Mouse (Mus musculus): ENCODE results near the gene Colca2. TPM values are rescaled to one million over a fixed set of nuclear protein-coding genes. Genes with fewer than 3 reads are reported as not detected.

Gene Colca2
- total RNA-seq (2021) = under 1 TPM in 1 of 2 experiments, not detected in 1; 0.33 TPM
- long read RNA-seq, experiment 1, partial matches to known transcripts = 0 of 1 reads
- long read RNA-seq, experiment 1, other reads (novel, unspliced or antisense) = 0 of 1 reads
- long read RNA-seq, experiment 2 = 0 reads

DNA sequence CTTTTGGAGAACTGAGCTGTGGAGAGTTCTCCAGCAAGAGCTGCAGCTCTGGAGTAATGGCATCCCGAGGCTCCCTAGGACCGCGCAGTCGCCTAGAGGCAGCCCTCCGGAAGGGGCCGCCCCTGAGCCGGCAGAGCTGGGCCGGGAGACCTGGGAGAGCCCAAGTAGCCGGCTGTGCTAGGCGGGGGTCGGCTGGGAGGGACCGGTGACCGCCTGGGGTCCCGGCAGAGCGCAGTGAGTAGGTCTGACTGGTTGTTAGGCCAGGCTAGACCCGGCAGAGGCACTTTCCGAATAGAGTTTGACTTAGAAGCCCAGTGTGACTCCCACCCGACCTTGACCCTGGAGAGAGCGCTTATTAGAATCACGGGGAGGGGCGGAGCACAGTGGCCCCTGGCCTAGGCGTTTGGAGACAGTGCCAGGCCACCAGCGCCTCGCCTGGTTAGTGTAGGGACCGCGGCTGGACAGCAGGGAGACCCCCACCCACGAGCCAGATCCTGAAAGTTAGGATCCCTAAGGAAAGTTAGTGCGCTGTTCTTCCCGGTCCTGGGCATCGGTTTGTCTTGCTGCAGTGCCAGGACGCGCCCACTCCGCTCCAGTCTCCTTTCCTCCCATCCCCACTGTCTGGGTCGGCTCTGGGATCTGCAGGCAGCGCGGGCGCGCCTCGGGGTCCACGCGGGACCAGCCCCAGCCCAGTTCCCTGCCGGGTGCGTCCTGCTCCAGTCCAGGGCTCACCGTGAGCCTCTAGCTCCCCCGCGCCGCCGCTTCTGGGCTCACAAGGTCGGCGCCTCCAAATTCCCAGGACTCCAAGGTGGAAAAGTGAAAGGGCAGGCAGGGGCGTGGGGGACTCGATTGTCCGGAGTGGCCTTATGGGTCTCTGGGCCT, at the start of gene Colca2:
Gene Colca2, minus strand, starts transcription at position 70 of the 882 bp plus-strand sequence.
- intact Hi-C loops (cut with DNase I) = no loop called here
- DNase-seq = peak; percentile 80 to 81

DNA sequence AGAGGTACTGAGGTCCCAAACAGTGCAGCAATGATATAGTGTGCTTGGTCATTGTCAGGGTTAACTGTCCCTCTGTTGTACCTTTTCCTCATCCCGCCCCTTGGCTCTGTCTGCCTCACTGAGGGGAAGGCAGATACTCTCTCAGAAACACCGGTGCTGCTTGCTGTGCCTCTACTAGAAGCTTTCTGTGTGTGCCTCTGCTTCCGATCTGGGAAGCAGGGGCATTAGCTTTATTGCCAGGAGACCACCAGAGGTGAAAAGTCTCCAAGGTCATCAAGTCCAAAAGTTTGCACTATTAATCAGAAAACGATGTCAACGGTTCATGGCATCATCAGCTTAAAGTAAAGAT, 49.2 kb upstream of the Colca2 start:
- intact Hi-C loops (cut with DNase I) = no loop called here
- DNase-seq = no peak

DNA sequence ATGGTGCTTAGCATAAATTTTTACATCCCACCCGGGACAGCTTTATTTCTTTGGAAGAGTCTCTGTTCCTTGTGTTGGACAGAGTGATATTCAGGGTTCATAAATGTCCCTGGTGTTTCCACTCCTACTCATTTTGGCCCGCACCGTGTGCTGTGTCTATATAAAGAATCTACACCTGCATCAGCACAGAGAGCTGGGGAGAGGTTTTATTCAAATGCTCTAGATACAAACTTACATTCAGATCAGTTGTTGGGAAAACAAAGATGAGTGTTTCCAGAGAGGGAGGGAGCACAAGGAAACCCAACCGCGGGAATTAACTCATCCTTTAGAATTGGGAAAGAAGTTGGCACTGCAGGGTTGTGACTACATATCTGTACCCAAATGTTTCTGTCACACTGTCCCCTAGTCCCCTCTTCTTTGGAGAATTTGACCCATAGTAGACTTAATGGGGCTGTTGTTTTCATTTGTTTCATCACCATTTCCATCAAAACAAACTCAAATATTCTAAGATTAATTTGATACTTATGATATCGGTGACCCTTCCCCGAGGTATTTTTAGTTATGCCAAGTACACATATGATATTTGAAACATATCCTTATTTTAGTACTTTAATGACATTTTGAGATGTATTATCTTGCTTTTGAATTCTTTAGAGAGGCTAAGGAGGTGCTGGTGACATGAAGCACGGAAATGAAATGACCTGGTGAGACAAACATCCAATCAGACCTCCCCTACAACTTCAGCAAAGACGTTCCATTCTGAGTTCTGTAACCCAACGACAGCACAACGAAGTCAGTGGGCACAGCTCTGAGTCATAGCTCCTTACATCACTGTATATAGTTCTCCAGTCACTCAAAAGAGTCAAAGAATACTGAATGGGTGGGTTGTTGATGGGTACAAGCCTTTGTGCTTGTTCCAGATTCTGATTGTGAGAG, 48.5 kb upstream of the Colca2 start:
- no peak for DNase-seq
- intact Hi-C loops (cut with DNase I) = no loop called here

DNA sequence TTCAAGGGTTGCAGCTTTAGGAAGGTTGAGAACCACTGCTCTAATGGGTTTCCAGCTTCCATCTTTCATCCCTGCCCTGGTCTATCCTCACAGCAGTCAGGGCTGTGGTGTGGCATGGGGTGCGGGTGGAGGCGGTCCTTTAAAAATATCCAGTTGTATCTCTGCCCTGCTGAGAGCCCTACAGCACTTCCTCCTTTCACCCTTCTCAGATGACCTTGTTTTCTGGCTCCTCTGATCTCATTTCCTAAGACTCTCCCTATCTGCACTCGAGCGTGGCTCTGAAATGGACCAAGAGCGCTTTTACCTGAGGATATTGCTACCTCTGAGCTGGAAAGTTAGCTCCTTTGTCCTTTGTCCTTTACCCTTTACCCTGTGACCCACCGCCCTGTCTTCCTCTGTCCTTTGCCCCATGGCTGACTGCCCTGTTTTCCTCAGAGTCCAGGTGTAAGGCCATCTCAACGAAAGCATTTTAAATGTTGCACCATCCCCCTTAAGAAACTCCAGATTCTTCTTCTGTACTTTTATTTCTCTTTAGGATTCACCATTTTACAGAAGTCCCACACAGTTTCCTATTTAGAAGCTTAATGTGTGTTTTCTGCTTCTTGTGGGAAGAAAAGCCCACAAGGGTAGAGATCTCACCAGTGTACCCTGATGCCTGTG, 46.2 kb upstream of the Colca2 start:
- intact Hi-C loops (cut with DNase I) = no loop called here
- no peak for DNase-seq

DNA sequence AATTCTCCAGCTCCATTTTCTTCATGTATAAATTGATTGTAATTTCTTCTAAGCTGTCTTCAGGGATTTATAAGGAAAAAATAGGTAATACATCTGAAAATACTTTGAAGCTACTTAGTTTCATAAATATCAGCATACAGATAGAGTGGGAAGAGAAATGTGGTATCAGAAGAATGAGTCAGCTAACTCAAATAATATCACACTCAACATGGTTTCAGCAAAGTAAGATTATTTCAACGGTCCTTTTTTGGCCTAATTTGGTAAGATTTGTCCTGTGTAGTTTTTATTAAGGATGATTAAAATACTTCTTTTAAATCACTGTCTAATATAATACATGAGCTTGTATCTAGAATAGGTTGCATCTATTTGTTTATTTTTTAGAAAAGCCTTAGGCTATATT, 41.7 kb upstream of the Colca2 start:
- DNase-seq = no peak
- intact Hi-C loops (cut with DNase I) = no loop called here

DNA sequence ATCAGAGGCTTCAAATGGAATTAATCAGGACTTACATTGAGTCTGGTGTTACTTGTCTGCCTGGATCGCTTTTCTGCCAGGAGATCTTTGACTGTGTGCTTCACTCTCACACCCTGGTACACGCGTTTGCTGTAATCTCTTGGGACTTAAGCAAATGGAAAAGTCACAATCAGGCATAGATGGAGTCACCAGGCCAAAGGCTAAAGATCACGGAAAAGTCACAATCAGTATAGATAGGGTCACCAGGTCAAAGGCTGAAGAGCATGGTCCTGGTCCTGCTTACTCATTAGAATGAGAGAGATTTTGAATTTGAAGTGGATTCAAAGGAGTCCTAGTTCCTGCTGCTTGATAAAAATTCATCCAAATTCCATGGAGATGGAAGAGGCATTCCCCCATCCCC, 39.9 kb upstream of the Colca2 start:
- intact Hi-C loops (cut with DNase I) = no loop called here
- no peak for DNase-seq

DNA sequence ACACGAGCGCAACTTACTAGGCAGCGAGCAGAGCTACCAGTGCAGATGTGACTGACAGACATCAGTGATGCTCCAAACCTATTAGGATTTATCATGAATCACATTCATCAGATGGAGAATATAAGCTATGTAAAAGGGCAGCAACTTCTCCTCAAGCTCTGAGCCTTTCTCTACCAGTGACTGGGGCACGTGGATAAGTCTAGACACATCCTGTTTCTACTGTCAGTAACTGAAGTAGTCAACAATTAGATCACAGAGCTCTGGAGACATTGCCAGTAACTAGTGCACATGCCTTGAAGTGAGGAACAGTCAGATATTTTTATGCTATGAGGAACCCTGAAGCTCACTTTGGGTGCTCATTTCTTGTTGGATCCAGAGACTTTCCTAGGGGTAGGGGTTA, 39.0 kb upstream of the Colca2 start:
- intact Hi-C loops (cut with DNase I) = no loop called here
- no peak for DNase-seq

DNA sequence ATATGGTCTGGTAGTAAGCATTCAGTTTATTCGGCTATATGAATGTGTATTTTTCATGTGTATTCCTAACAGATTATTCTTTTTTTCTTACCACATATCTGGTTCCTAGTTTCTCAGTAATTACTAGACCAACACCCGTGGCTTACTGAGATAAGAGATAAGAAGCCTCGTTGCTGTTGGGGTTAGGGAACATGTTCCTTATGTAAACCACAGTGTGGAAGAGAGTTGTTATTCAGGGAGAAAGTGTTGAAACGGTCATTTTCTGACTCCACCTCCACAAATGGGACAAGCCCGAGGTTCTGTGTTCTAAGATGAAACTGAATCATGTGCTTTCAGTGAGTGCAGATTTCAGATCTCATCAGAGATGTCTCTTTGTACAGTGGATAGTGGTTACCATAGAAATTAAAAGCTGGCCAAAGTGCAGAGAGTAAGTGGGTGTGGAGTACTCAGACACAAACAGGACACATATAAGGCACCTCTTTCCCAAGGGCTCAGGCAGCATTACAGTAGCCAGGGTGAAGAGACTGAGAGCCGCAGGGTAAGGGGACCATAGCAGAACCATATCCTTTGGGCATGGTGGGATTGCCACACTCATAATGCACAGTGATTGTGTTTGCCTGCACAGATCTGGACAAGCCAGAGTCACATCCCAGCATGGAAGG, 37.2 kb upstream of the Colca2 start:
- DNase-seq = no peak
- intact Hi-C loops (cut with DNase I) = no loop called here

DNA sequence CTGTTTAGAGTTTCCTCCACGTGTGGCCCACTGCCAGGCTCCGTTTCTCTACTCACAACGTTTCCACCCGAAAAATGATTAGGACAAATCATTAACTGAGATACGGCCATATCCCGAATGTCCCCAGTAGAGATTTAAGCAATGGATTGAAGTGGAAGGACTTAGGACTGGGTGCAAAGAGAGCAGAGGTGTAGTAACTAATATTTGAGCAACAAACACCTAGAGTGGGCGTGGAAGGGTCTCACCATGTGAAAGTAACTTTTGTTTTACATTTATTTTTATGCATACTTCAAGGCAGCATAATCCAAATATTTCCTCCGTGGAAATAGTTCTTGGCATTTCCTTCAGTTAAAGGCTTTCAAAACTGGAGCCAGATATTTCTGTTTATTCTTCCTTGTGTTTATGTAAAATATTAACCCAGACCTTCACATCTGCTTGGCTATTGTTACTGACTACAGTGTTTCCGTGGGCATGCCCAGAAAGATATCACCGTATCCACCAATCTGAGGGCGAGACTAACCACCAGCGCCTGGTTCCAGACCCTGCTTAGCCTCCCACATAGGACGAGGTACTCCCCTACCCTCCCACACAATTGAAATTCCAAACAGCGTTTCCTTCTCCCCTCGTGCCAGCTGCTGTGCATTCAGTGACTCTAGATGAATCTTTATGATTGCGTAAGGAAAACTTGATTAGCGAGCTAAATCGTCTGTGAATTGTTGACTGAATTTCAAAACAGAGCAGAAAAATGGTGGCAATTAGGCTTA, 34.4 kb upstream of the Colca2 start:
- intact Hi-C loops (cut with DNase I) = no loop called here

DNA sequence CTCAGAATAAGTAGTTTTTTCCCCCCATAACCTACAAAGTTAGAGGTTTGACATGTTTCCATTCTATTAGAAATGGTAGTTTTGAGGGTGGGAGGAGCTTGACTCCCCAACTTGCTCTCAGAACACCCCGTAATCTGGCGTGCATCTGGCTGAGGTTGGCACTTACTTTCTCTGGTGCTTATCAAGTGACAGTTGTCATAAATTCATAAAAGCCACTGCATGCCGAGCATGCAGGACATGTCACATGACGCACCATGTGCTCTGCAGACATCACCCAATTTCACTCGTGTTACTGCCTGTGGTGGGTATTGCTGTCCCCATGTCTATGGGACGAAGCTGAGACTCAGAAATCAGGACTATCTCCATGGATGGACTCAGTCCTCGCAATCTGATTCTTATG, 32.1 kb upstream of the Colca2 start:
- intact Hi-C loops (cut with DNase I) = no loop called here
- DNase-seq = no peak

More for the DNA sequence above, 34.4 kb upstream of the Colca2 start:
- no peak for DNase-seq

DNA sequence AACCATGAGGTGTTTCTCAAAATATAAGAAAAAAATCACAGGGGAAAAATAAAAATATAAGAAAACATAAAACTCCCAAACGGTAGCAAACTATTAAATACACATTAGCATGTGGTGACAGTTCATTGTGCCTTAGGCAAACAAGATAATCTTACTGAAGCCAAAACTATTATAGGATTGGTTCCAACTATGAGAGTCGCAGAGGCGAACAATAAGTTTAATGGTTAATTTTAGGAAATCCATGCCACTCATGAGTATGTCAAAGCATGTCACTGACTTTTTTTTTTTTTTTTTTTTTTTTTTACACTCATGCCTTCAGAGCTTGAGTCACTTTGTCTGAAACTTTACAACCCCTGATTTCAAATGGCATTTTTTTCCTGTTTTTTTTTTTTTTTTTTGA, 28.0 kb upstream of the Colca2 start:
- DNase-seq = no peak
- intact Hi-C loops (cut with DNase I) = no loop called here

DNA sequence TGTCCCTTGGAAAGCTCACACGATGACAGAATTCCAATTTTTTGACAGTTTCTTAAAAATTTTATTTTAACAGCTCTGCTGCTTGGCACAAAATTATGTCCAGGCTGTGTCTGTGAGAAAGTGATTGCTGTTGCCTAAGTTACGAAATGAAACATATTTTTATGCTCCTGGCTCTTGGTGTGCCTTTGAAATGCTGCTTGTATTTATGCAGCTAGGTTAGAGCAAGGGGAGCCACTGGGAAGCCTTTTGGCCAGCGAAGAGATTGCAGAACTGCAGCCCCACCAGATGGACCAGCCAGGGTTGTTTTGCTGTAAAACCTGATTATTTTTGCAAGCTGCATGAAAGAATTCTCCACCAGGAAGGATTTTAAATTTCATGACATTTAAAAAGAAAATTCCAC, 26.8 kb upstream of the Colca2 start:
- intact Hi-C loops (cut with DNase I) = no loop called here
- no peak for DNase-seq

DNA sequence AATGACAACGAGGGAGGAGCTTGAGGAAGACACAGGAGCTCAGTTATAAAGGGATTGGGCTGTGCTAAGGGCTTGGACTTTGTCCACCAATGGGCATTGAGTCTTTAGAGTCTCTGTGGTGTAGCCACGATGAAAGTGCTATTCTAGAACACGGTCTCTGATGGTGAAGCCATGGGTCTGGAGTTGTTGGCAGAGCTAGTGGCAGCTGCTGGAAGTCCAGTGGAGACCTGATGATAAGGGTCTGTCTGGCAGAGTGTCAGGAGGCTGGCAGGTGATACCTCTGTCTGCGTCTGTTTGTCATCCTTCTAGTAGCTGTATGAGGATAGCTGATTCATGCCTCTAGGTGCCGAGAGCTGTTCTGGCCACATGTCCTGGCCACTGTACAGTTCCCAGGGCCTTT, 25.6 kb upstream of the Colca2 start:
- DNase-seq = no peak
- intact Hi-C loops (cut with DNase I) = no loop called here

DNA sequence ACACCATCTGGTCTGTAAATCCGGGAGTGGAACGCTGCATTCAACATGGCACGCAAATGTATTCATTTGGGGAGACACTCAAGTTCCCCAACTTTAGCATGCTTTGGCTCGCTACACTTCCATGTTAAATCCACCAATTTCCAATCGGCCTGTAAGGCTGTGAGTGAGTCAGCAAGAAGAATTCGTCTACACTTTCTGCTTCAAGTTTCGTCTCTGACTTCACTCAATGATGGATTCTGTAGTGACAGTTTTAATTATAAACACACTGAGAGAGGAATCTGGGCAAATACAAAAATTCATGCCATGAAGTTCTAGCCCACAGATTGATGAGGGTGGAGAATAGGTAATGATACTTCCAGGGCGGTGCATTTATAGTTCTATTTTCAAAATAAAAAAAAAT, 15.2 kb upstream of the Colca2 start:
- intact Hi-C loops (cut with DNase I) = loop anchor here (1.0 kb wide), 1 partner anchor 133 kb away; no protein-coding TSS in a partner anchor

DNA sequence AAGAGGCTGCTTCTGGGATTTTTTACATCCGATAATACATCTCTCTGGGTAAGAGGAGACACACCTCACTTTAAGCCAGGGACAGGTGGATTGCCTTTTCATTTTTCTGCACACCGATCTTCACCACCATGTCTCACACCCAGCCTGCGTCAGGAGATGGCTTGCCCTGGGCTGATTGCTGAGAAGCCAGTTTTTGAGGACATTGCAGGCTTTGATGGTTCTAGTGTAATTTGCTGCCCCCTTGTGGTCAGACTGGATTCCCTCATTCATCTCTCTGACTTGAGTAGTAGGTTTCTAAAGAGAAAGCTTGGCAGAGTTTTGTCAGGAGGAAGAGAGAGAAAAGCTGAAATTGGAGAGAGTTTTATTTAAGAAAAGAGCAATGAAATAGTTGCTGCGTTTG, 14.3 kb upstream of the Colca2 start:
- DNase-seq = peak in 1 of 2 experiments; percentile 68
- intact Hi-C loops (cut with DNase I) = loop anchor here (1.0 kb wide), 1 partner anchor 132 kb away; no protein-coding TSS in a partner anchor

More for the DNA sequence above, 15.2 kb upstream of the Colca2 start:
- no peak for DNase-seq

DNA sequence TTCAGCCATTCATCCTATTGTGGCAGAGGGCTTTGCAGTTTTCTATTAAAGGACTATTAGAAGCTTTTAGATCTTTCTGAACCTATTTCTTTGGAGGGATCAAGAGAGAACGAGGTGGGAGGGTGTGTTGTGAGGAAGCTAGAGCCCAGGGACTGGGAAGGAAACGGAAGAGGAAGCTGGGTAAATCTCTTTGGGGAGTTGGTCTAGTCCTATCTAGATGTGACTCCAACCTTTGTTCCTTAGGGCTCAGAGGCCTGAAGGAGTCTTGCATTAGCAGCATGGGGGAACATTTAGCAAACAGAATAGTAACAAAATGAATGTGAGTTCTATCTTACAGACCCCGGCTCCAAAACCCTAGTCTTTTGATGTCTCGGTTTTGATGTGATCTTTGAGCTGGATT, 12.6 kb upstream of the Colca2 start:
- intact Hi-C loops (cut with DNase I) = no loop called here
- DNase-seq = no peak

DNA sequence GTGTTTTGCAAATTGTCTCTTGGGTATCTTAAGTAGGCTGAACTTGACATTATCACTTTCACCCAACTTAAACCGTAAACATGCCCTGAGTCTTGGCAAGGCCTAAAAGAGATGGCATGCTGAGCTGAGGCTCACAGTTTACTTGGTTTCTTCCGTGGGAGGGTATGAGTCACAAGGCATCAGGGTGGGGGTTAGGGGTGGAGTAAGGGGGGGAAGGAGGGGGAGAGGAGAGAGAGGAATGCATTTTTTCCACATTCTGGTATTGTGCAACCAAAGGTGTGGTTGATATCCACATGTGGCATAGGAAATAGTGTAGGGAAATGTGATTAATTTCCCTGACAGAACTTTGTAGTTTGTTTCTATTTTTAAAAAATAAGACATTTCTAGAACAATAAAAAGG, 7.7 kb upstream of the Colca2 start:
- DNase-seq = no peak
- intact Hi-C loops (cut with DNase I) = no loop called here

DNA sequence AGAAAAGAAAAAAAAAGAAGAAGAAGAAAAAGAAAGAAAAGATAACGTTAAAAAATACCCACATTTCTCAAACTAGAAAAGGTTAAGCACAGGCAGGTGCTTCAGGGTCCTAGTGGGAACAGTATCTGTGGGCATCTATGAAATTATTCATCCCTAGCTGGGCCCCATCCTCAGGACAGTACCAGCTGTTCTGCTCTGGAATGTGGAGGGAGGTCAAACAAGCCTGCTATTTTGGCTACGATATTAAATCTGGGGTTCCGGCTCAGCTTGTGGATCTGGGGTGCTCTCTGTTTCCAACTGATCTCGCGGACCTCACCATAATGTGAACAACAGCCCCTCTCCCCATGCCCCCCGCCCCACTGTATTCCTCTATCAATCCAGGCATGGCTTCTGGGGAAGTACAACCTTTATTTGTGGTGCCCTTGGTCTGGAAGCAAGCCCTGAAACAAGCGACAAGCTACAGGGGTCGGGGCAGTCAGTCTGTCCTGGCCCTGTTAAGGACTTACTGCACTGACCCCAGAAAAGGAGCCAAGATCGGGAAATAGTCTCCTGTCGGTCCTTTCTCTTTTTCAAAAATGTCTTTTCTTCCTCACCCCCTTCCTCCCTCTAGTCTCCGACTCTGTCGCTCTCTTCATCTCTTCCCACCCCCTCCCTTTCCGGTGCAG, 403 bp downstream of the Colca2 start:
- intact Hi-C loops (cut with DNase I) = no loop called here
- DNase-seq = no peak

DNA sequence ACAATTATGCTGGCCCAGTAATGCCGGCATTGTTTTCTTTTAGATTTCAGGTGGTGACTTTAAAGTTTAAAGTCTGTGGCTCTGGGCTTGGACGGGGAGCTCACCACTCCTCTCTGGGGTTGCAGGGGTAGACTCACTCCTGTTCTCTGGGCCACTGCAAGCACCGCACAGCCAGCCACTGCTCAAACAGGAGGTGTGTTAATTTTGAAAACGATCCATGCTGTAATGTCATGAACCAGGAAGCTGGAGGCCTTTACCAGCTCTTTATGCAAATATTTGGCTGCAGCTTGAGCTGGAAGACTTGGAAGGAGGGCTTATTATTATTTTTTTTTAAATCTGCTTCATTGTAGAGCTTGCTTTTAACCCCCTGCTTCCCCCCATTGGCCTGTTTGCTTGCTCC, 3.7 kb downstream of the Colca2 start:
- intact Hi-C loops (cut with DNase I) = no loop called here
- no peak for DNase-seq
